Mouse (Mus musculus): Measurements from ENCODE around the gene Pln.
A peak's percentile ranks its signal among the peaks of the same experiment; 100 is the strongest.

The Pln gene

DNA sequence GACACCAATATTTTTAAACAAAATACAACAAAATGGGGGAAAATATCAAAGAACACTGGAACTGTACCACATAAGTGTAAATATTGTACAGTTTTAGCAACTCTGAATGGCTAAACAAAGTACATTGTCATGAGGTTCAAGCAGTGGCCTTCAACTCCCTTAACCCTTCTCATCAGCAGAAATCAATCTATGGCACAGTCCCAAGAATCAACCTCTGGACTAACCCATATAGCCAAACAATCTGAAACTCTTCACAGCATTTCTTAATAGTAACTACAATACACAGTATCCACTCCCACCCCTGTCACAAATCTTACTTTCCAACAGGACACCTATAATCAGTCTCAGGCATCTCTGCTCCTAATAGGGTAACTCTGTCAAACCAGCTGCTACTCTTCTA, 26.8 kb downstream of the Pln start:
- no peak for DNase-seq (ENCODE audit: low spot score in 2 of 2)

DNA sequence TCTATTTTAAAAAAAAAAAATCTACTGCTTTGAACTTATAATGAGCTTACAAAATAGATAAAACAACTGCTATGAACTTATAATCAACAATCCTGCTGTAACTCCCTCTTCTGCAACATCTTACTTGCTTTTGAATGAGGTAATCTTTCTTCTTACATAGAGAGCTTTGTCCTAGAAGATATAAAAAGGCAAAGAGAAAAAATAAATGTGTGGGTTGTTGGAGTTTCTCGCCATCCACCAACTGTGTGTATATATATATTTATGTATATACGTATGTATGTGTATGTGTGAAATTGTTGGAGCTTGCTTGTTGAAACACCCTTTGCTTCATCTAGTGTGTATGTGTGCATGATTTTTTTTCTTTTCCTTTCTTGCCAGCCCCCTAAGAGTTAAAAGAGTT, 29.8 kb downstream of the Pln start:
- DNase-seq (ENCODE audit: low spot score in 2 of 2) = no peak

DNA sequence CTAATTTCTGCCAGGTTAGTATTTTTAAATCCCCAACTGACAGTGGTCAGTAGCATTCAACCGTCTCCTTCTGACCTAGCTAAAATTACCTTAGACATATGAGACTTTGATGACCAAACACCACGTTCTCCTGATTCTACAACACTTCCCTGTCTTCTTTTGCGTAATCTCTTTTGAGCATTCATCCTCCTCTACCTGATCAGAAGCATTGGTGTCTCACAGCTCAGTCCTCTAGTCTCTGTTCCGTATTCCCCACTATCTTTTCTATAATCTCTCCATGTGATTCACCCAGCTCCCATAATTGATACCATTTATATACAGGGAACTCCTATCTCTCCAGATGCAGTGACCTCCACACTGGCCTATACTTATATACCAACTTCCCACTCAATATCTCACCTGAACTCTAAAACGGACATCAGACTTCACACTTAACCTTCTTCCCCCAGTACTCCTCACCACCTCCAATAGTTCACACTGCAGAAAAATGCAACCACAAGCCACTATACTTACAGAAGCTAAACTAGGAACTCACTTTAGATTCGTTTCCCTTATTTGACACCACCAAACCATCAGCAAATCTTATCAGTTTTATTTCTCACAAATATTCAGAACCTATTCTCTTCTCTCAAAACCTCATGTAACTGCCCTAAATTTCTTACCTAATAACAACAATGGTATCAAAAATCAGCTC, 36.6 kb downstream of the Pln start:
- DNase-seq (ENCODE audit: low spot score in 2 of 2) = no peak

DNA sequence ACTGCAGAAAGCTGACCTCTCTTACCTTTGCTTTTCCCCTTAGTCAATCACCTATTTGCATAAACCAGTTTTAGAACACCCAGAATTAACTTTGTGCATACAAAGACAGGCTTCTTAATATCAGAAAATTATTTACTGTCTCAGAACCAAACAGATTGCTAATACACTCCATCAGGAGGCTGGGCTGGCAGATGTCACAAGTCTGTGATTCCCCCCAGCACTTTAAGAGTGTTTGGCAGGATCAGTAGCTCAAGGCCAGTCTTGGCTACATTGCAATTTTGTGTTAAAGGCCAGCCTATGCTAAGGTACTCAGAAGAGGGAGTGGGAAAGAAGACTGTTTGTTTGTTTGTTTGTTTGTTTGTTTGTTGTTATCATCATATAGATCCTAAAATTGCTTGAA, 39.6 kb downstream of the Pln start:
- DNase-seq (ENCODE audit: low spot score in 2 of 2) = no peak

DNA sequence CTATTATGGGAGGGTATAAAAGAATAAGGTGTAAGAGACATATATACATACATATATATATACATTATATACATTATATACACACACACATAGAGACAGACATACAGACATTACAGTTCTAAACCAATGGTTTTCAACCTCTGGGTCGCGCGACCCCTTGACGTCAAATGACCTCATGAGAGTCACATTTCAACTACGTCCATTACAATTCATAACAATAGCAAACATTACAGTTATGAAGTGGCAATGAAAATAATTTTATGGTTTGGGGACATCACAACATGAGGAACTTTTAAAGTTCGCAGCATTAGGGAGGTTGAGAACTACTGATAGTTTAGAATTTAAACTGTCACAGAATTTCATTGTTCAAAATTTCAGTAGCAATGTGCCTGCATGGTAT, 40.8 kb downstream of the Pln start:
- DNase-seq (ENCODE audit: low spot score in 2 of 2) = no peak

DNA sequence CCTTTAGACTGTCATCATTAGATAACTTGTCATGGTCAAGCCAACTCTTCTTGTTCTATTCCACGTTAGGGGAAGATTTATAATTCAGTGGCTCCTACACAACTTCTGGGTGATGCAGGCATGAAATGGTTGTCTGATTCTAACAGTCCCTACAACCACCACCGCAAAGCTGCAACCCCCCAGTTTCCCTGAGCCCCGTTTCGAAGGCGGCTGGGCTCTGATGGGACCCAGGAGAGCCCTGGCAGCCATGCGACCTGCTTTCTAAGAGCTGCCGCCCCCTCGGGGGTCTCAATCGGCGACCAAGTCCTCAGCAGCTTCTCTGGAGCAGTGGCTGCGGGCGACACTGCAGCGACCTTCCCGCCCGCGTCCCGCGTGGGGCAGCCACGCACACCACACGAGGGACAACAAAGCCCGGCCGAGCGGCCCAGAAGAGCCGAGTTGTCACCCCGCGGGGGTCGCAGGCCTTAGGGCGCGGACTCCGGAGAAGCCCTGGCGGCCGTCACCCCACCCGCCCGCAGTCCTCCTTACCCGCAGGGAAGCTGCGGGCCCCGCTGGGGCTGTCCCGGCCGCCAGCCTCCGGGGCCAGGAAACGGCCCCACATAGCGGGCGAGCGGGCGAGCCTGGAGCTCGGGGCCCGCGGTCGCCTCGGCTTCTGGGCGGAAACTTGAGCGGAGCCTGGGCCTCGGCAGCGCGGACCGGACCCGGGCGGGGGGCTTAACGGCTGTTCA, 41.7 kb downstream of the Pln start:
- DNase-seq (ENCODE audit: low spot score in 2 of 2) = peak; percentile 21 to 29

DNA sequence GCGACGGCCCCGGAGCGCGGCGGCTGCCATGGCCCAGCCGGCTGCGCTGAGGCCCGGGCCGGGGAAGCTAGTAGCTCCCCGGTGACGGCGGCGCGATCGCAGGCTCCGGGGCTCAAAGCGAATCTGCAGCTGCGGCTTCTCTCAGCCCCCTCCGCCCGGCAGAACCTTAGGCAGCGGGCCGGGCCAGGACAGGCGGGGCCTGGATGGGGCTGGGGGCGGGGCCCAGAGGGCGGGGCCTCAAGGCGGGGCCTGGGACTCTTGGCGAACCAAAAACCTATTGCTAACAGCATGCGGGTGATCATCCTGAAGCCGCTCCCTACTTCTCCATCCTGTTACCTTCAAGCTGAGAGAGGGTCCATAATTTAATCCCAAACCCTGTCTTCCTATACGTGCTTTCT, 42.2 kb downstream of the Pln start, which contains the start of gene Cep85l:
Gene Cep85l (minus strand): TSS at position 239 of the 398 bp plus-strand sequence.
- DNase-seq (ENCODE audit: low spot score in 2 of 2) = peak; percentile 68 to 82

DNA sequence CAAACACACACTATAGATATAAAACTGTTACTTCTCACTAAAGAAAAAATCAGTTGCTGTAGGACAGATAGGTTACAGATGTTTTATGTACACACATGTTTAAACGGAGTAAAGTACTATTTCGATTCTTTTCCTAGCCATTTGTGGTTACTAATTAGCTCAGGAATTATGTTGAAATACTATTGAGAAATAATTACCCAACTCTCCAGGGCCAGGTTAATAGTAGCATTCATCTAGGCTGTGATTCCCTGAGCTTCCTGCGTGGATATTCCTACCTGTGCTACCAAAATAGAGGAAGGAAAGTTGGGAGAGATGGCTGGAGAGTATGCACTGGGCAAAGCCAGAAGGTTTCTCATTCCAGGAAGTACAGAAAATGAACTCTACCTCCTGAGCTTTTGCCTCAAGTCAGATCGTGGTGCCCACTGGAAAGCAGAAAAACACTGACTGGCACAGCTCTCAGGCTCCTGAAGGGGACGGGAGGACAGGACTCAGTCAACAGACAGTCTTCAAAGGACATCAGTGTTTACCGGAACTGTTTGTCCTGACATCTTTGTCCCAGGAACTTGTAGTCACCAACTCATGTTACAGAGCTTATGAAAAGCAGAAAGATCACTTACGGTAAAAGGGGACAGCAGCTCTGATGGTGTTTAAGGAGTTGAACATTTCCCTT, 45.4 kb downstream of the Pln start:
- DNase-seq (ENCODE audit: low spot score in 2 of 2) = no peak

DNA sequence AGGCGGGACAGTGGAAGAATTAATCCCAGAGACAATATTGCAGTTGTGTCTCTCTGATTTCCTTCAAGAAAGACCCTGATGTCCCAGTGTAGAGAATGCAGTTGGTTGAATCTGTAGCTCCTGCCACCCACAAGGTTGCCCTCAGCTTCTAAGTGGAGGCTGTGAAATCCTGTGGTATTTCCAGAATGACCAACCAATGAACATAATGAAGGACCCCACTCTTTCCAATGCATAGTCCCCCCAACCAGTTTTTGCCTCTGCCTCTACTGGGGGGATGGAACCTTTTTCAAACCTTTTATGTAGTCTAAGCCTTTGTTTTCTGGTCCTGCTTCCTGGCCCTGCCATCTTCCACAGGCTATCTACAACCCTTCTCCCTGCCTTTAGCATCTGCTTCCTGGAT, 47.4 kb downstream of the Pln start:
- DNase-seq (ENCODE audit: low spot score in 2 of 2) = no peak

DNA sequence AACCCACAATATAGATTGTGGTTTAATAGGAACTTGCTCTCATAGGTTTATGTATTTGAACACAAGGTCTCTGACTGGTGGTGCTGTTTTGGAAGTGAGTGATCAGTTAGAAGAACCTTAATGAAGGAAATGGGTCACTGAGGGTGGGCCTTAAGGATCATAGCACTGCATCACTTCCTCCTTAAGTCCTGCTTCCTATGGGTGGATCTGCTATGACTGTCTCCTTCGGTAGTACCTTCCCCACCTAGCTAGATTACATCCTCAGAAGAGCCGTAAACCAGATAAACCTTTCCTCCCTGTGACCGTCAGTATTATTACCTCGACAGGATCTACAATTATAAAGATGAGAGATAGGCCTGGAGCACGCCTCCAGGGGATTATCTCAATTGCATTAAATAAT, 48.0 kb downstream of the Pln start:
- no peak for DNase-seq (ENCODE audit: low spot score in 2 of 2)

DNA sequence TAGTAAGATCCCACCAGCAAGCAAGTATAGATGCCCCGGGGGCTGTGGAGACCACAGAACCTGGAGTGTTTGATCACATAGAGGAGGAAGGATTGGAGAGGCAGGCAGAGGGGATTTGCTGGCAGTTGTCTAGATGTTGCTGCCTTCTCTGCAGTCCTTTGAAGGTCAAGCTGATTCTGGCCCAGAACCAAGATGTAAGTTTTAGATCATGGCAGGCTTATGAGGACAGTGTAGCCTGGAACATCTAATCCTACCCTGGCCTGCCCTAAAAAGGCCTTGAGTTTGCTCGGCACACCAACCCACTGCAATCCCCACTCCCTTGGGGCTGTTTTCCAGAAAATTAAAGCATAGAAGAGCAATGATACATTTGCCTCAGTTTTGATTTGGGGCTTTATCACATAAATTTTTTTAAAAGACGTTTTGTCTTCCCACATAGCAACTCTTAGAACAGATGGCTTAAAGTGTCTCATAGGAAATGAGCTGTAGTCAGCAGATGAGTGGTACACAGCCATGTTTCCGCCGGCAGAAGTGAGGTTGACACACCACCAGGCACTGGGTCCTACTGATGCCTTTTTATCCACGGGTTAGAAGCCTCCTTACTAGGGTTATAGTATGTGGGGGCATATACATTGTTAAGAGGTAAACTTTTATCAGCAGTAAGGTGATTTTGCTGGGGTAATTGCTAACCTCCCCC, 50.9 kb downstream of the Pln start:
- DNase-seq (ENCODE audit: low spot score in 2 of 2) = no peak

DNA sequence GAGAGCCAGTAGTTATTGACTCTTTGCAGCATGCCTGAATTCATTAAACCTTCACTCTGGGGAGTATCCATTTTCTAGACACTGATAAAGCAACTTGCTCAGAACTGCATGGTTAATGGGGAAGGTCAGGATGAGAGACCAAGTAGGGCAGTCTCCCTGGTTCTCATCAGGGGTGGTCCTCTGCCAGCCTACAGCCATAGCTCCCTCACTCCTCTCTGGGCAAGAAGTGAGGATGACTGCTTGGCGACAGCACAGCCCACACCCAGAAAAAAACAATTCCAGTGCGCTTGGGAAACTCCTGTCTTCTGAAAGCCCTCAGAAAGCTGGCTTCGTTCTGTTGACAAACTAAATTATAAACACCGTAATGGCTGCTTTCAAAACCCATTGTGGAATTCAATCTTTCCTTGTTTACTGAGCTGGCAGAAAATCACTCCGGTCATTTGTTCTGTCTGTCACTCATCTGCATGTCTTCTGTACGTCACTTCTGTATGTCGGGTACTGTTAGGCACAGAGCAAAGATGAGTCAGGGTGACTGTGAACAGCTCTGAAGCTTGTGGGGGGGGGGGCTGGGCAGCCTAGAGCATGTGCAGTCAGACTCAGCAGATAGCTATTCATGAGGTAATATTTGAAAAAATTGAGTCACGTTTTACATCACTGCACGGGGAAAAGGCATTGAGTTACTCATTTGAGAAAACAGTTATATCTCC, 57.6 kb downstream of the Pln start:
- no peak for DNase-seq (ENCODE audit: low spot score in 2 of 2)

Data from frontal cortex, postnatal 25 days (tissue).